Mouse (Mus musculus): ENCODE measurements around the gene Ddx5.

The Ddx5 gene

DNA sequence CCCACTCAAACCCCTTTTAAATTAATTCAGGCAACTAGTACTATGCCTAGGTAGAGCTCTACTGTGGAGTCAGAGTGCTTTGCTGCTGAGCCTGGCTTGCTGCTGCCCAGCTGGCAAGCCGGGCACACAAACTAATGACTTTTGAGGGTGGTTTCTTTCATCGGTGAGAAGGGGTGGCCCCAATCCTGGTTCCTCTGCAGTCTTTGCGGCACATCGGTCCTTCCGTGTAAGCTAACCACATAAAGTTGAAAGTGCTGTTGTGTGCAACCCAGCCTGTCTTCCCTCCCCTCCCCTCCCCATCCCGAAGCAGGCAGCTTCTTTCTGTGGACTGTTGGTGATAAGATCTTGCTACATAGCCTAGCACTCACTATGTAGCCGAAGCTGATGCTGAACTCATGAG is 36.9 kb downstream of the Ddx5 start:
- ChIA-PET POLR2A (interaction anchor here in 2 of 4 experiments (0.6 to 2.4 kb wide), 11 partner anchors 9 to 251 kb away, joined by 3 to 8 read pairs (median 4); partner anchors contain the start of genes Cep95 (in 1 of the 2) and Ddx5 (in 1 of the 2)), CTCF (interaction anchor here in 2 of 4 experiments (1.4 kb wide), 2 partner anchors 10 kb away, joined by 6 read pairs; no protein-coding TSS in a partner anchor)

DNA sequence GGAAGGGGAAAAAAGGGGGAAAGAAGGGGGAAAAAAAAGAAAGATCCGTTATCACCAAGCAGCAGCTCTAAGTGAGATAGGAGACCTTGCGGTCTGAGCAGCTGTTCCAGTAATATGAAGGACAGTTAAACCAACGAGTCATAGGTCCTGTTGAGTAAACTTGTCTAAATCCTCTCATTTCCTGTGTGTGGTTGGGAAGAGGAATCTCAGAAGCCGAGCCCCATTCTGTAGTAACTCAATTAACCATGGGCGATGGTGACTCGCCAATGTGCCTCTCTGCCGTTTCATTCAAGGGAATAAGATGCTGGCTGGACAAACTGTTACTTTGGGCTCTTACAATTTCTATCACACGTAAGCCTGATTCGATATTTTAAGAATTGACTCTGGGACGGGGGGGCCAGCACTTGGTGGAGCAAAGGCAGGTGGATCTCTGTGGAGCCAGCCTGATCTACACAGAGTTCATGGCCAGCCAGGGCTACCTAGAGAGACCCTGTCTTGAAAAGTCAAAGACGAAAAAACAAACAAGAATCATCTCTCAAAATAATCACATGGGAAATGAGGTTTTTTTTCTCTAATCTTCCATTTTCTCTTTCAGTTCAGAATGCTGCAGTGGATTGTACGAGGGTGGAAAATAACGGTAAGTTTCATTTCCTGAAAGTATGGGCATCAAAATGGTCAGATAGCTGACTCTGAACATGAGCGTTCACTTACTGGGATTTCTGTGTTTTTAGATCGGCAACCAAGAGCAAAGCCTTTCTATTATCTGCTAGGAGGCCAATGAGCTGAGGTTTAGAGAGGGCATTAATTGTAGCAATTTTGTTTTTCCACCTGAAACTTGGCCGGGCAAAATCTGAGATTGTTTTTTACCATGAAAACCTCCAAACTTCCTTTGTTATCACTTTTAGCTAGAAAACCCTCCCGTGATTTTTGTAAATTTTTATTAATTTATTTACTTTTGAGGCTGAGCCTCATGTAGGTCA is 37.7 kb downstream of the Ddx5 start, which contains the start of gene Milr1:
Gene Milr1, plus strand, starts transcription at position 188 of the 980 bp plus-strand sequence.
- POLR2A ChIA-PET, result interaction anchor here in 2 of 4 experiments (0.7 to 2.4 kb wide), 12 partner anchors 8 to 1092 kb away, joined by 3 to 8 read pairs (median 3); partner anchors contain the start of genes Cep95 (in 1 of the 2), Ddx5 (in 1 of the 2) and Polg2 (in 1 of the 2)
- CTCF ChIA-PET, result interaction anchor here in 2 of 4 experiments (1.4 kb wide), 2 partner anchors 9 kb away, joined by 6 read pairs; no protein-coding TSS in a partner anchor

DNA sequence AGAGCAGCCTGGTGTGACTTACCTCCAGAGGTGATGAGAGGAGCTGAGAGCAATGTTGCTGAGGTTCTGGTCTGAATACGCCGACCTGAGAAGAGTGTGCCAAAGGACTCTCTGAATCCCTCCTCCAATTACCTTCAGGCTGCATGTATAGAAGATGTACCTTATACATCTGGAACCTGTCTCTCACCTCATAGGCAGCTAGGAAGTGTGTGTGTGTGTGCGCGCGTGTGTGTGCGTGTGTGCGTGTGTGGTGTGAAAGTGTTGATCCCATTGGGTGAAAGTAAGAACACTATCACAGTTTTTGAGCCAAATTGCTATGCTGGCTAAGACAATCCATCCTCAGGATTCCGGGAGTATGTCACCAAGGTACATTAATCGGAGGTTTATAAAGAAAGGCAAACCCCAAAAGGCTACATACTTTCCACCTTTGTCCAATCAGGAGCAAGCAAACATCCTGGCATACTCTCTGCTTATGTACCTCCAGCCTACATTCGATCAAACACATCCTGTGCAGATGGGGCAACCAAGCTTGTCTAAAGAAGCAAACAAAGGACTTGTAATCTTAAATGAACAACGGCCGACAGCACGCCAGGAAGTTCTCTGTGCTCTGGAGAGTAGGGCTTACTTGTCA is 38.7 kb downstream of the Ddx5 start, which contains the start of gene Pecam1:
Gene Pecam1, minus strand, starts transcription at position 508 of the 631 bp plus-strand sequence.
- CTCF ChIA-PET, result interaction anchor here in 1 of 4 experiments (1.2 kb wide), 1 partner anchor 102 kb away, joined by 4 read pairs; no protein-coding TSS in a partner anchor

DNA sequence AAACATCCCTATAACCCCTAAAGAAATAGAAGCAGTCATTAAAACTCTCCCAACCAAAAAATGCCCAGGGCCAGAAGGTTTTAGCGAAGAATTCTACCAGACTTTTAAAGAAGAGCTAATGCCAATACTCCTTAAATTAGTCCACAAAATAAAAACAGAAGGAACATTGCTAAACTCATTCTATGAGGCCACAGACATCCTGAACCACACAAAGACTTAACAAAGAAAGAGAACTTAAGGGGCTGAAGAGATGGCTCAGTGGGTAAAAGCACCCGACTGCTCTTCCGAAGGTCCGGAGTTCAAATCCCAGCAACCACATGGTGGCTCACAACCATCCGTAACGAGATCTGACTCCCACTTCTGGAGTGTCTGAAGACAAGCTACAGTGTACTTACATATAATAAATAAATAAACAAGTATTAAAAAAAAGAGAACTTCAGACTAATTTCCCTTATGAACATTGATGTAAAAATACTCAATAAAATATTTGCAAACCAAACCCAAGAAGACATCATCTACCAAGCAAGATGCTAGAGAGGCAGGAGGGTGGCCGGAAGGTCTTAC is 39.3 kb downstream of the Ddx5 start:
- CTCF ChIA-PET, result interaction anchor here in 1 of 4 experiments (1.2 kb wide), 1 partner anchor 101 kb away, joined by 4 read pairs; no protein-coding TSS in a partner anchor
- POLR2A ChIA-PET, result interaction anchor here in 3 of 4 experiments (0.6 to 1.0 kb wide), 3 partner anchors 25 to 249 kb away, joined by 3 read pairs; no protein-coding TSS in a partner anchor

More for the DNA sequence above, 38.7 kb downstream of the Ddx5 start, which contains the start of gene Pecam1:
- POLR2A ChIA-PET, result interaction anchor here (0.6 to 1.6 kb wide), 5 partner anchors 25 to 250 kb away, joined by 3 read pairs; partner anchors contain the start of gene Polg2 (in 1 of the 4)

DNA sequence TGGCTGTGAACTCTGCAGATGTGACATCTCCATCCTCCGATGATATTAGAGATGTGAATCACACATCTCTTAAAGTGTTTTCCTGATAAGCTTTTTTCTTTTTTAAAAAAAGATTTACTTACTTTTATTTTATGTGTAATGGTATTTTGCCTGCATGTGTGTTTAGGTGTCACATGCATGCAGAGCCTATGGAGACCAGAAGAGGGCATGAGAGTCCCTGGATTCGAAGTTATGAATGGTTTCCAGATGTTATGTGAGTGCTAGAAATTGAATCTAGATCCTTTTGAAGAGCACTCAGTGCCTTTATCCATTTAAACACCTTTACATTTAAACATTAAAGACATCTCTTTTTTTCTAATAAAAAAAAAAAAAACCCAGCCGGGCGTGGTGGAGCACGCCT is 44.0 kb downstream of the Ddx5 start:
- CTCF ChIA-PET, result interaction anchor here in 2 of 4 experiments (0.7 to 1.3 kb wide), 2 partner anchors 81 to 128 kb away, joined by 3 to 4 read pairs; no protein-coding TSS in a partner anchor
- POLR2A ChIA-PET, result interaction anchor here in 1 of 4 experiments (0.6 to 1.8 kb wide), 4 partner anchors 12 to 69 kb away, joined by 3 to 5 read pairs (median 4); no protein-coding TSS in a partner anchor

DNA sequence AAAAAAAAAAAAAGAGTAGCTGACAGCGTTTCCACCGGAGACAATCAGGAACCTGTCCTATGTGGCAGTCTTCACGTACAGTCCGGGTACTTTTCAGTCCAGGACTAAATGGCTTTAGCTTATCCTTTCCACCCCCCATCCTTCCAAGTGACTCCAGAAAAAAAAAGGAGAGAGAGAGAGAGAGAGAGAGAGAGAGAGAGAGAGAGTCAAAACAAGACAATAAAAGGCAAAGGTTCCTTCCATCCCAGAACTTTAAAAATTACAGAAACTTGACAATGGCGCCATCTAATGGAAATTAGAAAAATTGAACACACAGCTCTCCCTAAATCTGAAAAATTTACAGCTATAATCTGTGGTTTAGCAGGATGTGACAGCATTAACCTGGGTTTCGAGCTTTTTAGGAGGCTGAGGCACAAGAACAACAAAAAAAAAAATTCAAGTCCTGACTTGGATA is 46.6 kb downstream of the Ddx5 start:
- ChIA-PET CTCF (interaction anchor here (0.6 to 4.7 kb wide), 157 partner anchors 9 to 882 kb away, joined by 3 to 96 read pairs (median 4); partner anchors contain the start of genes Cep95 (in 1 of the 4), Ddx5 (in 1 of the 4), Ern1 (in 1 of the 4) and Tex2 (in 1 of the 4)), POLR2A (interaction anchor here (0.5 to 11.4 kb wide), 72 partner anchors 10 to 1394 kb away, joined by 3 to 100 read pairs (median 4); partner anchors contain the start of genes Cep95 (in 1 of the 4), Ddx5 (in 1 of the 4) and Tex2 (in 1 of the 4))

DNA sequence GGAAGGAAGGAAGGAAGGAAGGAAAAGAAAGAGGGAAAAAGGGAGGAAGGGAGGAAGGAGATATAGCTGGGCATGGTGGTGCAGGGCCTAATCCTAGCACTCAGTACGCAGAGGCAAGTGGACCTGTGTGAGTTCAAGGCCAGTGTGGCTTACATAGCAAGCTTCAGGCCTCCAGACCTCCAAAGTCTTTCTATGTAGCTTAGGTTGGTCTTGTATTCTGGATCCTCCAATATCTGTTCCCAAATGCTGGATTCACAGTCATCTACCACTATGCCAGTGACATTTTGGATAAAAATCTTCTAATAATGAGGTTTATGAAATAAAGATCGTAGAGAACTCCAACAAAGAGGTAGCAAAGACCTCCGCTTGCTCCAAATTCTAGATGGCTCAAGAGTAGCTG is 47.2 kb downstream of the Ddx5 start:
- POLR2A ChIA-PET, result interaction anchor here (0.6 to 11.4 kb wide), 44 partner anchors 10 to 870 kb away, joined by 3 to 100 read pairs (median 5); partner anchors contain the start of gene Tex2 (in 1 of the 4)
- CTCF ChIA-PET, result interaction anchor here (0.5 to 4.7 kb wide), 77 partner anchors 10 to 439 kb away, joined by 3 to 96 read pairs (median 4); partner anchors contain the start of genes Cep95 (in 1 of the 4) and Ddx5 (in 1 of the 4)

DNA sequence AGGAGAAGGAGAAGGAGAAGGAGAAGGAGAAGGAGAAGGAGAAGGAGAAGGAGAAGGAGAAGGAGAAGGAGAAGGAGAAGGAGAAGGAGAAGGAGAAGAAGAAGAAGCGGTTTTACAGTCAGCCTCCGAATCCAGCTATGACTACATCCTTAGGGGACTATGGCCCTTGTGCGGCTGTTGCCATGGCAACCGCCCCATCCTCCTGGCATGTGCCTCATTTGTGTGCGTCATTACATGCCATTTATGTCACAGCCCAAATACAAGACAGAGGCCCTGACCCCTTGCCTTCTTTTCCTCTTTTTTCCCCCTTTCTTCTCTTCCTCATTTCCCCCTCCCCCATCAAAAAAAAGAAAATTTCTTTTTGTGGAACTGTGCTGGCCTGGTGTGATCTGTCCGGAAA is 47.8 kb downstream of the Ddx5 start:
- CTCF ChIA-PET, result interaction anchor here (0.5 to 4.7 kb wide), 28 partner anchors 11 to 414 kb away, joined by 3 to 96 read pairs (median 6); no protein-coding TSS in a partner anchor
- POLR2A ChIA-PET, result interaction anchor here (0.6 to 11.4 kb wide), 25 partner anchors 12 to 241 kb away, joined by 3 to 100 read pairs (median 5); no protein-coding TSS in a partner anchor

DNA sequence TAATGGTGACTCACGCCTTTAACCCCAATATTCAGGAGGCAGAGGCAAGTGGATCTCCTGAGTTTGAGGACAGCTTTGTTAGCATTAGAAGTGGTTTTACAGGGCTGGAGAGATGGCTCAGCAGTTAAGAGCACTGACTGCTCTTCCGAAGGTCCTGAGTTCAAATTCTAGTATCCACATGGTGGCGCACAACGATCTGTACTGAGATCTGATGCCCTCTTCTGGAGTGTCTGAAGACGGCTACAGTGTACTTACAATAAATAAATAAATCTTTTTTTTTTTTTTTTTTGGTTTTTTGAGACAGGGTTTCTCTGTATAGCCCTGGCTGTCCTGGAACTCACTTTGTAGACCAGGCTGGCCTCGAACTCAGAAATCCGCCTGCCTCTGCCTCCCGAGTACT is 48.3 kb downstream of the Ddx5 start:
- ChIA-PET CTCF (interaction anchor here in 3 of 4 experiments (0.6 to 4.7 kb wide), 8 partner anchors 13 to 322 kb away, joined by 3 to 76 read pairs (median 4); no protein-coding TSS in a partner anchor), POLR2A (interaction anchor here in 3 of 4 experiments (0.7 to 11.4 kb wide), 9 partner anchors 13 to 95 kb away, joined by 3 to 100 read pairs (median 5); no protein-coding TSS in a partner anchor)

DNA sequence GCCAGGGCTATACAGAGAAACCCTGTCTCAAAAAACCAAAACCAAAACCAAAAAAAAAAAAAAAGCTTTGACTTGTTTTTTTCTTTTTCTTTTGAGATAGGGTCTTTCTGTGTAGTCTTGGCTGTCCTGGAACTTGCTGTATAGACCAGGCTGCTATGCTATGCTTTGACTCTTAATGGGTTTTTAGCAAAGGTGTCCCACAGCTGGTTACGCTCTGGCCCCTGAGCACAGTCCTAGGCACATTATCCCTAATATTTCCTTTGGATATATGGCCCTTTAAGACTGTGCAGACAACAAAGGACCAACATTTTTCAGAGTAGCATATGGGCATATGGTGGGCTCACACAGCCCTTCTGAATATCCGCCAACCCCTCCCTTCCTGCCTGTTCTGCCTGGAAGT is 49.9 kb downstream of the Ddx5 start:
- CTCF ChIA-PET, result interaction anchor here in 1 of 4 experiments (1.5 kb wide), 1 partner anchor 91 kb away, joined by 6 read pairs; no protein-coding TSS in a partner anchor
- POLR2A ChIA-PET, result interaction anchor here in 3 of 4 experiments (0.6 to 11.4 kb wide), 6 partner anchors 10 to 142 kb away, joined by 3 to 100 read pairs (median 8); no protein-coding TSS in a partner anchor

DNA sequence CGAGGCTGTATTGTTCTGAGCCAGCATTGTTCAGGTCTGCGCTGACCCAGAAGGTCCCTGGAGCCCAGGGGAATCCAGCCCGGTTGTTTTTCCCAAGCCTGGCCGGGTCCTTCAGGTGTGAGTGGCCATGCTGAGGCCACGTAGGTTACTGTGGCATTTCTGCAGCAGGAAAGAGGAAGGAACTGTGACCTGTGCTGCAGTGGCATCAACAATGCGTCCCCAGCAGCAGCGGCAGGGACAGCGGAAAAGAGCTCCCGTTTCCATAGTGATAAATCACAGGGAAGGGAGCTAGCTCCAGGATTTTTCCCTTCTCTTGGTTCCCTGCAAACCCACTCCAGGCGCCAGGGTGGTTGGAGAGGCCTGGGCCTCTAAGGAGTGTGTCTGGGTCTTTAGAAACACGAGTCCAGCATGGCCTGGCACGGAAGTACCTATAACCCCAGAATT is 51.8 kb downstream of the Ddx5 start:
- POLR2A ChIA-PET, result interaction anchor here in 3 of 4 experiments (0.6 to 11.4 kb wide), 27 partner anchors 8 to 521 kb away, joined by 3 to 100 read pairs (median 4); partner anchors contain the start of genes Cep95 (in 2 of the 3), Ddx5 (in 2 of the 3), Ccdc47 (in 1 of the 3) and Polg2 (in 1 of the 3)

DNA sequence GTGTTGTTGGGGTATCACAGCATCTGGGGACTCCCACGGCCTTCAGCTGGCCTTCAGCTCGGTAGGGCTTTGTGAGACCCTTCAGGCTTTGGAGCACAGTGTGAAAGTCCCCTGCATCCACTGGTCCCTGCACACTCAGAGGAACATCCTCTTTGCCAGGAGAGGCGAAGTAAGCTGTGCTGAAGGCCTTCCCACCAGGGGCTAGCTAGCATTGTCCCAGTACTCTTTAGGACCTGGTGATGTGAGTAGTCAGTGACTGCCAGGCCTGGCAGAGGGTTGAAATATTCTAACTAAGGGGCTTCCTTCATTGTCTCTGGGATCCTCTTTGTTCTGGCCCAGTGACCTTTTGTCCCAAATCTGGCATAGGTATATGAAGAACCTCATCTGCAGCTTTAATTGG is 52.4 kb downstream of the Ddx5 start:
- ChIA-PET POLR2A (interaction anchor here in 3 of 4 experiments (0.8 to 11.4 kb wide), 23 partner anchors 7 to 236 kb away, joined by 3 to 100 read pairs (median 4); partner anchors contain the start of genes Cep95 (in 2 of the 3), Ddx5 (in 2 of the 3) and Polg2 (in 1 of the 3)), CTCF (interaction anchor here in 3 of 4 experiments (0.7 to 2.2 kb wide), 4 partner anchors 57 to 88 kb away, joined by 3 to 7 read pairs (median 4); no protein-coding TSS in a partner anchor)

More for the DNA sequence above, 51.8 kb downstream of the Ddx5 start:
- CTCF ChIA-PET, result interaction anchor here in 3 of 4 experiments (1.0 to 2.2 kb wide), 5 partner anchors 57 to 89 kb away, joined by 3 to 7 read pairs (median 4); no protein-coding TSS in a partner anchor

DNA sequence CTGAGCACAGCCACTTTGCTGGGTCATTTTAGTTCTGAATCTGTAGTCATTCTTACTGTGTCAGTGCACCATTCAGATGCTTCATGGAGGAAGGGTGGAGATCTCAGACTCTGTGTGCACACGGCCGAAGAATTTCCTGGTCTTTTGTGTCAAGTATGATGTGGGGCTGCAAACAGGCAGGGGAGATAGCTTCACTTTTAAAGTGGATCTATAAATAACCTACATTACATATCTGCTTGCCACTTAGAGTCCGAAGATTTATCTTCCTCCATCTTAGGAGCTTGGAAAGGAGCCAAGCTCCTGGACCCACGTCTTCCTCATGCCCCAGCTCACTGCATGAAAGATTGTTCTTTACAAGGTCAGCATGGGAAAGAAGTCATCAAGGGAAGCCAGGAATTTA is 58.3 kb downstream of the Ddx5 start:
- ChIA-PET POLR2A (interaction anchor here in 2 of 4 experiments (0.6 to 3.9 kb wide), 7 partner anchors 9 to 230 kb away, joined by 3 to 16 read pairs (median 5); no protein-coding TSS in a partner anchor), CTCF (interaction anchor here in 2 of 4 experiments (1.1 to 1.5 kb wide), 2 partner anchors 11 to 12 kb away, joined by 3 to 5 read pairs; no protein-coding TSS in a partner anchor)
